Comparison of ENCODE assay signal across 10 mouse cellular contexts in genomic region chr5:147306638-147307397, GRCm38 (mm10). TPM values are rescaled to one million over a fixed set of nuclear protein-coding genes. Genes with fewer than 3 reads are reported as not detected.
A peak's percentile ranks its signal among the peaks of the same experiment; 100 is the strongest.
DNase-seq lines count a peak whose midpoint lies in the region; ATAC-seq and TF ChIP-seq lines count a peak whose summit lies in the region.
"Had no signal": no experiment of that assay in that cellular context is flagged by ENCODE, and none has a peak within 500 bp of the region (broad histone marks: within the 10 kb centered on the region; RNA-seq: fewer than 3 reads in every experiment).

TSS of gene Cdx2 (minus strand) at chr5:147307270.

- WGBS in heart, embryonic 13.5 days: under 1% methylated on average over 63 of the region's 63 CpGs
- under 1% methylated on average over 54 of the region's 63 CpGs for WGBS in hindbrain, embryonic 16.5 days
- WGBS in midbrain, embryonic 15.5 days: under 1% methylated on average over 63 of the region's 63 CpGs

- no peak for ATAC-seq in heart, embryonic 13.5 days (ENCODE audit: extremely low read depth, insufficient number of reproducible peaks, low FRiP score, low TSS enrichment)
- peak; percentile 3 for ATAC-seq in Patski
- no peak for ATAC-seq in hindbrain, embryonic 16.5 days
- ATAC-seq in midbrain, embryonic 15.5 days (replicated peaks): no peak
- ATAC-seq in activated CD4-positive, CD25-positive, alpha-beta regulatory T cell, adult 4 months: no peak

- no peaks in the 10 kb centered on the region for H3K36me3 ChIP-seq in heart, embryonic 13.5 days
- H3K36me3 ChIP-seq in hindbrain, embryonic 16.5 days (ENCODE audit: control insufficient read depth, insufficient read depth, low read length): no peaks in the 10 kb centered on the region
- H3K36me3 ChIP-seq in midbrain, embryonic 15.5 days (replicated peaks): no peaks in the 10 kb centered on the region

- in situ Hi-C loops in Patski (cut with MboI; ENCODE audit: low pct_unique_long_range_greater_than_20kb): no loop called here

- TF ChIP-seq CTCF in Patski (IDR thresholded peaks at IDR 0.05): no peak

- H3K4me1 ChIP-seq in heart, embryonic 13.5 days: peaks cover 20% of the 10 kb centered on the region
- H3K4me1 ChIP-seq in hindbrain, embryonic 16.5 days (ENCODE audit: control insufficient read depth, insufficient read depth, low read depth, low read length): no peaks in the 10 kb centered on the region
- peaks cover 23% of the 10 kb centered on the region for H3K4me1 ChIP-seq in midbrain, embryonic 15.5 days

- H3K9ac ChIP-seq in heart, embryonic 13.5 days: no peak within 1 kb of the TSS
- no peak within 1 kb of the TSS for H3K9ac ChIP-seq in hindbrain, embryonic 16.5 days (ENCODE audit: low read depth, low read length)
- H3K9ac ChIP-seq in midbrain, embryonic 15.5 days: no peak within 1 kb of the TSS

- CTCF ChIA-PET in Patski (lab: Charles Lee): interaction anchor here (0.7 to 3.7 kb wide), 3 partner anchors 8 to 12 kb away, joined by 3 to 18 read pairs (median 12); no protein-coding TSS in a partner anchor

- peak within 1 kb of the TSS; percentile 26 for H3K4me3 ChIP-seq in heart, embryonic 13.5 days
- 0 out of 2 replicates have a peak within 1 kb of the TSS, but pooled peaks have one; percentile 1 for H3K4me3 ChIP-seq in hindbrain, embryonic 16.5 days (ENCODE audit: low read length)
- H3K4me3 ChIP-seq in midbrain, embryonic 15.5 days: no peak within 1 kb of the TSS

- H3K27me3 ChIP-seq in heart, embryonic 13.5 days (replicated peaks): peaks cover 100% of the 10 kb centered on the region
- H3K27me3 ChIP-seq in Patski: peaks cover 69% of the 10 kb centered on the region
- peaks cover 88% of the 10 kb centered on the region for H3K27me3 ChIP-seq in hindbrain, embryonic 16.5 days (replicated peaks; ENCODE audit: control insufficient read depth, insufficient read depth, low read length)
- peaks cover 100% of the 10 kb centered on the region for H3K27me3 ChIP-seq in midbrain, embryonic 15.5 days (replicated peaks)

- DNase-seq in heart, adult 9 months (ENCODE audit: low spot score in 2 of 2): no peak
- DNase-seq in Patski (ENCODE audit: low read depth, low spot score): no peak
- DNase-seq in layer of hippocampus, postnatal 25 days (ENCODE audit: extremely low spot score in 1 of 2, low spot score in 1 of 2): no peak
- no peak for DNase-seq in adrenal gland, postnatal 14 days

- no peaks in the 10 kb centered on the region for H3K9me3 ChIP-seq in heart, embryonic 13.5 days
- no peaks in the 10 kb centered on the region for H3K9me3 ChIP-seq in hindbrain, embryonic 16.5 days (ENCODE audit: control insufficient read depth, low read length)
- H3K9me3 ChIP-seq in midbrain, embryonic 15.5 days: no peaks in the 10 kb centered on the region

- no peak within 1 kb of the TSS for H3K27ac ChIP-seq in heart, embryonic 13.5 days (replicated peaks)
- no peak within 1 kb of the TSS for H3K27ac ChIP-seq in hindbrain, embryonic 16.5 days (ENCODE audit: low read depth, low read length)
- no peak within 1 kb of the TSS for H3K27ac ChIP-seq in midbrain, embryonic 15.5 days

- POLR2A ChIA-PET in Patski (lab: Charles Lee): interaction anchor here (1.1 kb wide), 1 partner anchor 9 kb away, joined by 3 read pairs; no protein-coding TSS in a partner anchor

- H3K4me2 ChIP-seq in heart, embryonic 13.5 days: peak within 1 kb of the TSS; percentile 45
- H3K4me2 ChIP-seq in hindbrain, embryonic 16.5 days (ENCODE audit: low read length): no peak within 1 kb of the TSS
- 0 out of 2 replicates have a peak within 1 kb of the TSS, but pooled peaks have one; percentile 3 for H3K4me2 ChIP-seq in midbrain, embryonic 15.5 days

RNA-seq across cellular contexts. Expression of gene Cdx2, which starts in this region (rescaled TPM):
- polyA plus RNA-seq in heart, embryonic 13.5 days (2015; fragmentation: Nextera tagmentation; extraction: Ambion mirVana): not detected in 2 replicates
- 0.13 TPM for polyA plus RNA-seq in Patski (2021)
- not detected in 2 replicates for polyA plus RNA-seq in hindbrain, embryonic 16.5 days (2015; fragmentation: Nextera tagmentation; extraction: Ambion mirVana)
- not detected in 2 replicates for polyA plus RNA-seq in midbrain, embryonic 15.5 days (2015; fragmentation: Nextera tagmentation; extraction: Ambion mirVana)
- total RNA-seq in layer of hippocampus, postnatal 25 days (2021): not detected
- not detected in 2 replicates for total RNA-seq in adrenal gland, postnatal 14 days (2021)
- polyA plus RNA-seq in activated CD4-positive, CD25-positive, alpha-beta regulatory T cell, adult 4 months (2017; shearing (Covaris generic)): not detected
- total RNA-seq: CH12.LX; liver, adult 2 months had no signal

Comparison
In these comparisons a context has a peak if more than half of its experiments do, and no peak if none do; other contexts are left out.
1. Peak in ATAC-seq in Patski; RNA of the gene not detected or under 1 TPM.